Mouse (Mus musculus): ENCODE data around the gene Nmnat2. TPM values are rescaled to one million over a fixed set of nuclear protein-coding genes. Genes with fewer than 3 reads are reported as not detected.

Nmnat2 gene
- total and polyA plus RNA-seq, 2 experiments = 0.18 to 0.23 TPM

GRCm38 (mm10) chr1:153064784-153065390, 110.1 kb downstream of the Nmnat2 start:
- 37% methylated on average over 9 of the region's 9 CpGs for WGBS
- TF ChIP-seq POLR2A (IDR thresholded peaks at IDR 0.05; ENCODE audit: extremely low read depth, insufficient read depth, low read length) = no peak
- TF ChIP-seq CTCF (IDR thresholded peaks at IDR 0.05; ENCODE audit: low read depth, low read length) = no peak
- H3K79me2 ChIP-seq (ENCODE audit: control insufficient read depth, insufficient read depth, low read length) = no peaks in the 10 kb centered on the region

GRCm38 (mm10) chr1:153065473-153066386, 110.9 kb downstream of the Nmnat2 start:
- Histone ChIP-seq H3K4me3 (ENCODE audit: insufficient read depth, low read depth, low read length) (no peak overlapping the region), H3K27ac (replicated peaks; ENCODE audit: insufficient read depth, low read depth, low read length) (peak overlapping the region; percentile 98), H3K9ac (ENCODE audit: low read depth, low read length) (no peak overlapping the region), H3K4me1 (ENCODE audit: control insufficient read depth, insufficient read depth, low read length) (peaks cover 14% of the 10 kb centered on the region), H3K79me2 (ENCODE audit: control insufficient read depth, insufficient read depth, low read length) (no peaks in the 10 kb centered on the region), H3K27me3 (ENCODE audit: control insufficient read depth, insufficient read depth, low read length) (no peaks in the 10 kb centered on the region), H3K36me3 (ENCODE audit: control insufficient read depth, insufficient read depth, low read length) (no peaks in the 10 kb centered on the region)
- TF ChIP-seq POLR2A (IDR thresholded peaks at IDR 0.05; ENCODE audit: extremely low read depth, insufficient read depth, low read length) = no peak
- TF ChIP-seq CTCF (IDR thresholded peaks at IDR 0.05; ENCODE audit: low read depth, low read length) = no peak
- WGBS = 27% methylated on average over 12 of the region's 12 CpGs
- DNase-seq (ENCODE audit: extremely low read depth, low read depth, low spot score) = peak; percentile 90

More at GRCm38 (mm10) chr1:153064784-153065390, 110.1 kb downstream of the Nmnat2 start:
- H3K36me3 ChIP-seq (ENCODE audit: control insufficient read depth, insufficient read depth, low read length) = no peaks in the 10 kb centered on the region
- H3K27ac ChIP-seq (replicated peaks; ENCODE audit: insufficient read depth, low read depth, low read length) = peak overlapping the region; percentile 98
- peaks cover 14% of the 10 kb centered on the region for H3K4me1 ChIP-seq (ENCODE audit: control insufficient read depth, insufficient read depth, low read length)
- H3K27me3 ChIP-seq (ENCODE audit: control insufficient read depth, insufficient read depth, low read length) = no peaks in the 10 kb centered on the region
- H3K4me3 ChIP-seq (ENCODE audit: insufficient read depth, low read depth, low read length) = no peak overlapping the region
- H3K9ac ChIP-seq (ENCODE audit: low read depth, low read length) = no peak overlapping the region
- peak; percentile 84 for DNase-seq (ENCODE audit: extremely low read depth, low read depth, low spot score)

DNA sequence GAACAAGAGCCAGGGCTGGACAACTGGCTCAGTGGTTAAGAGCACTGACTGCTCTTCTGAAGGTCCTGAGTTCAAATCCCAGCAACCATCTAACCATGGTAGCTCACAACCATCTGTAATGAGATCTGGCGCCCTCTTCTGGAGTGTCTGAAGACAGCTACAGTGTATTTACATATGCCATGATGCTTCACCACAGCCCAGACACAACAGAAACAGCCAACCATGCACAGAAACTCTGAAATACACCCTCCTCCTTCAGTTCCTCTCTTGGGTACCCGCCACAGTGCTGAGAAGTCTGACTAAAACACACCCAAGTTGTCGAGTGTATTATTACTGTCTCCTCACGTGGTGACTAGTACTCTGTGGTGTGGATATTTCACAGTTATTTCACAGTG, 111.6 kb downstream of the Nmnat2 start:
- no peaks in the 10 kb centered on the region for H3K36me3 ChIP-seq (ENCODE audit: control insufficient read depth, insufficient read depth, low read length)
- no peak for DNase-seq (ENCODE audit: extremely low read depth, low read depth, low spot score)
- no peak overlapping the region for H3K9ac ChIP-seq (ENCODE audit: low read depth, low read length)
- peaks cover 14% of the 10 kb centered on the region for H3K4me1 ChIP-seq (ENCODE audit: control insufficient read depth, insufficient read depth, low read length)
- H3K79me2 ChIP-seq (ENCODE audit: control insufficient read depth, insufficient read depth, low read length) = no peaks in the 10 kb centered on the region
- TF ChIP-seq CTCF (IDR thresholded peaks at IDR 0.05; ENCODE audit: low read depth, low read length) = no peak
- TF ChIP-seq POLR2A (IDR thresholded peaks at IDR 0.05; ENCODE audit: extremely low read depth, insufficient read depth, low read length) = no peak
- H3K27me3 ChIP-seq (ENCODE audit: control insufficient read depth, insufficient read depth, low read length) = no peaks in the 10 kb centered on the region
- WGBS = 78% methylated on average over 4 of the region's 4 CpGs
- 0 out of 2 replicates have a peak overlapping the region, but pooled peaks have one; percentile 11 for H3K27ac ChIP-seq (replicated peaks; ENCODE audit: insufficient read depth, low read depth, low read length)
- no peak overlapping the region for H3K4me3 ChIP-seq (ENCODE audit: insufficient read depth, low read depth, low read length)

DNA sequence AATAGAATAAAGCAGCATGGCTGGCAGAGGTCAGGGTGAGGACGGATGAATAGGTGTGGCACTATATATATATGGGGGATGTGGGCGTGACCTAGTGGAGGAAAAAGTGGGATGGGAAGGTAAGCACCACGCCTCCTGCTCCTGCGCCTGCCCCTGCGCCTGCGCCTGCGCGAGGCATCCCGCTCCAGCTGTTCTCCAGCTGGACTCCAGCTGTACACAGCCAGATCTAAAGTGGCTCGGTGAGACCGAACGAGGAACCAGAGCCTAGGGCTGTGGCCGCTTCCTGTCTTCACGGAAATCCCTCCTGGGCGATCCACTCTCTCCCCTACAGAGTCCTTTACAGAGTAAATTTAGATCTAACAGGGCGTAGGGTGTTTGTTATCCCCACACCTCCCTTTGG, 116.8 kb downstream of the Nmnat2 start:
- H3K9ac ChIP-seq (ENCODE audit: low read depth, low read length) = no peak overlapping the region
- TF ChIP-seq CTCF (IDR thresholded peaks at IDR 0.05; ENCODE audit: low read depth, low read length) (no peak), POLR2A (IDR thresholded peaks at IDR 0.05; ENCODE audit: extremely low read depth, insufficient read depth, low read length) (no peak)
- H3K4me1 ChIP-seq (ENCODE audit: control insufficient read depth, insufficient read depth, low read length) = peaks cover 3% of the 10 kb centered on the region
- no peak overlapping the region for H3K27ac ChIP-seq (replicated peaks; ENCODE audit: insufficient read depth, low read depth, low read length)
- H3K36me3 ChIP-seq (ENCODE audit: control insufficient read depth, insufficient read depth, low read length) = no peaks in the 10 kb centered on the region
- no peak for DNase-seq (ENCODE audit: extremely low read depth, low read depth, low spot score)
- no peaks in the 10 kb centered on the region for H3K79me2 ChIP-seq (ENCODE audit: control insufficient read depth, insufficient read depth, low read length)
- H3K27me3 ChIP-seq (ENCODE audit: control insufficient read depth, insufficient read depth, low read length) = no peaks in the 10 kb centered on the region
- 55% methylated on average over 16 of the region's 16 CpGs for WGBS
- H3K4me3 ChIP-seq (ENCODE audit: insufficient read depth, low read depth, low read length) = no peak overlapping the region

- no peaks in the 10 kb centered on the region for H3K79me2 ChIP-seq (ENCODE audit: control insufficient read depth, insufficient read depth, low read length)
- H3K4me1 ChIP-seq (ENCODE audit: control insufficient read depth, insufficient read depth, low read length) = peaks cover 3% of the 10 kb centered on the region
- H3K9ac ChIP-seq (ENCODE audit: low read depth, low read length) = no peak overlapping the region
- H3K27ac ChIP-seq (replicated peaks; ENCODE audit: insufficient read depth, low read depth, low read length) = no peak overlapping the region
- no peaks in the 10 kb centered on the region for H3K36me3 ChIP-seq (ENCODE audit: control insufficient read depth, insufficient read depth, low read length)
- no peak overlapping the region for H3K4me3 ChIP-seq (ENCODE audit: insufficient read depth, low read depth, low read length)
- TF ChIP-seq CTCF (IDR thresholded peaks at IDR 0.05; ENCODE audit: low read depth, low read length) (no peak), POLR2A (IDR thresholded peaks at IDR 0.05; ENCODE audit: extremely low read depth, insufficient read depth, low read length) (no peak)
- no peaks in the 10 kb centered on the region for H3K27me3 ChIP-seq (ENCODE audit: control insufficient read depth, insufficient read depth, low read length)
- WGBS = 47% methylated on average over 12 of the region's 12 CpGs
- DNase-seq (ENCODE audit: extremely low read depth, low read depth, low spot score) = no peak
These were observed 117.2 kb downstream of the Nmnat2 start for GRCm38 (mm10) chr1:153071995-153072394.

Measured in liver, adult 2 months (tissue).